8 mouse cellular contexts compared by ENCODE assay signal in genomic region chr1:126931754-126932153, GRCm38 (mm10).
DNase-seq lines count a peak whose midpoint lies in the region; ATAC-seq lines count a peak whose summit lies in the region.

No protein-coding gene starts in this region.

- ATAC-seq in megakaryocyte-erythroid progenitor cell, adult 5-6 weeks (replicated peaks; ENCODE audit: low FRiP score, low TSS enrichment, poor library complexity, severe bottlenecking): peak; percentile 87

- peak; percentile 76 for DNase-seq in ZHBTc4 (ENCODE audit: low read depth, low spot score)
- DNase-seq in cerebellum, postnatal 14 days: peak; percentile 93 to 94
- DNase-seq in gastrocnemius, adult 18-20 months (ENCODE audit: low spot score): peak; percentile 67
- peak; percentile 76 for DNase-seq in induced T-regulatory cell, adult 2 months (ENCODE audit: low read depth)
- DNase-seq in left cerebral cortex, adult 18-20 months (ENCODE audit: low spot score in 2 of 2): peak; percentile 91 to 92
- peak; percentile 76 to 83 for DNase-seq in right cerebral cortex, postnatal 36 days (ENCODE audit: low spot score in 2 of 2)
- DNase-seq in urinary bladder, postnatal 4 days (ENCODE audit: low spot score in 2 of 2): peak; percentile 69 to 81

Comparison
In these comparisons a context has a peak if more than half of its experiments do, and no peak if none do; other contexts are left out.
1. Peak in every context shown above with its lines: DNase-seq and ATAC-seq.